16 mouse cellular contexts compared by ENCODE assay signal in genomic region chr8:77963102-77963698, GRCm38 (mm10).
DNase-seq lines count a peak whose midpoint lies in the region; ATAC-seq and TF ChIP-seq lines count a peak whose summit lies in the region.
"Had no signal": no experiment of that assay in that cellular context is flagged by ENCODE, and none has a peak within 500 bp of the region (broad histone marks: within the 10 kb centered on the region; RNA-seq: fewer than 3 reads in every experiment).

No protein-coding gene starts in this region.

- no peaks in the 10 kb centered on the region for H3K9me3 ChIP-seq in hindbrain, embryonic 11.5 days (ENCODE audit: control insufficient read depth, low read length)
- no peaks in the 10 kb centered on the region for H3K9me3 ChIP-seq in hindbrain, embryonic 13.5 days
- no peaks in the 10 kb centered on the region for H3K9me3 ChIP-seq in heart, embryonic 16.5 days (replicated peaks; ENCODE audit: control insufficient read depth, low read length)
- H3K9me3 ChIP-seq in lung, postnatal 0 days (ENCODE audit: low read length), result no peaks in the 10 kb centered on the region
- H3K9me3 ChIP-seq: intestine, embryonic 15.5 days had no signal

- no peaks in the 10 kb centered on the region for H3K36me3 ChIP-seq in hindbrain, embryonic 11.5 days (ENCODE audit: control insufficient read depth, insufficient read depth, low read length)
- no peaks in the 10 kb centered on the region for H3K36me3 ChIP-seq in hindbrain, embryonic 13.5 days
- H3K36me3 ChIP-seq in heart, embryonic 16.5 days (ENCODE audit: control insufficient read depth, insufficient read depth), result no peaks in the 10 kb centered on the region
- no peaks in the 10 kb centered on the region for H3K36me3 ChIP-seq in lung, postnatal 0 days (ENCODE audit: insufficient read depth, low read length)
- H3K36me3 ChIP-seq: intestine, embryonic 15.5 days had no signal

- TF ChIP-seq EP300 in lung, postnatal 0 days (IDR thresholded peaks at IDR 0.05), result no peak

- no peak overlapping the region for H3K27ac ChIP-seq in hindbrain, embryonic 11.5 days (ENCODE audit: low read depth, low read length)
- H3K27ac ChIP-seq in hindbrain, embryonic 13.5 days, result no peak overlapping the region
- H3K27ac ChIP-seq in heart, embryonic 16.5 days (ENCODE audit: low read length), result peak overlapping the region; percentile 62
- no peak overlapping the region for H3K27ac ChIP-seq in lung, postnatal 0 days (ENCODE audit: low read length)
- H3K27ac ChIP-seq: intestine, embryonic 15.5 days; left cerebral cortex, adult 2 months had no signal

- no peak overlapping the region for H3K4me3 ChIP-seq in hindbrain, embryonic 11.5 days (ENCODE audit: low read depth, low read length)
- H3K4me3 ChIP-seq in hindbrain, embryonic 13.5 days, result no peak overlapping the region
- no peak overlapping the region for H3K4me3 ChIP-seq in heart, embryonic 16.5 days (ENCODE audit: low read length)
- H3K4me3 ChIP-seq in lung, postnatal 0 days (ENCODE audit: low read depth, low read length), result no peak overlapping the region
- H3K4me3 ChIP-seq: erythroblast, embryonic 14.5 days; intestine, embryonic 15.5 days; left cerebral cortex, adult 2 months had no signal

- no peaks in the 10 kb centered on the region for H3K4me1 ChIP-seq in hindbrain, embryonic 11.5 days (replicated peaks; ENCODE audit: control insufficient read depth, insufficient read depth, low read length)
- H3K4me1 ChIP-seq in hindbrain, embryonic 13.5 days (replicated peaks), result no peaks in the 10 kb centered on the region
- no peaks in the 10 kb centered on the region; the same call in 1 of the 2 replicates for H3K4me1 ChIP-seq in heart, embryonic 16.5 days (ENCODE audit: control insufficient read depth, insufficient read depth, low read length)
- H3K4me1 ChIP-seq in lung, postnatal 0 days (ENCODE audit: insufficient read depth, low read depth, low read length), result no peaks in the 10 kb centered on the region
- H3K4me1 ChIP-seq: intestine, embryonic 15.5 days had no signal

- H3K27me3 ChIP-seq in hindbrain, embryonic 11.5 days (ENCODE audit: control insufficient read depth, insufficient read depth, low read length), result no peaks in the 10 kb centered on the region
- H3K27me3 ChIP-seq in hindbrain, embryonic 13.5 days, result no peaks in the 10 kb centered on the region
- no peaks in the 10 kb centered on the region for H3K27me3 ChIP-seq in heart, embryonic 16.5 days (ENCODE audit: control insufficient read depth, insufficient read depth, low read length)
- H3K27me3 ChIP-seq in lung, postnatal 0 days (replicated peaks; ENCODE audit: insufficient read depth, low read length), result no peaks in the 10 kb centered on the region
- H3K27me3 ChIP-seq: intestine, embryonic 15.5 days had no signal

- H3K9ac ChIP-seq in hindbrain, embryonic 11.5 days (ENCODE audit: low read depth, low read length), result no peak overlapping the region
- no peak overlapping the region for H3K9ac ChIP-seq in hindbrain, embryonic 13.5 days
- no peak overlapping the region; the same call in 1 of the 2 replicates for H3K9ac ChIP-seq in heart, embryonic 16.5 days (ENCODE audit: low read length)
- H3K9ac ChIP-seq in lung, postnatal 0 days (replicated peaks; ENCODE audit: low read depth), result no peak overlapping the region
- H3K9ac ChIP-seq: intestine, embryonic 15.5 days had no signal

- peak; percentile 6 for DNase-seq in hindbrain, embryonic 11.5 days (ENCODE audit: low spot score)
- DNase-seq in fibroblast of lung, adult 2 months (ENCODE audit: low read depth), result peak; percentile 47
- DNase-seq in lung, postnatal 0 days (ENCODE audit: low spot score), result peak; percentile 60
- no peak for DNase-seq in frontal cortex, postnatal 36 days (ENCODE audit: low spot score in 2 of 2)
- DNase-seq in adipocyte (ENCODE audit: low spot score), result no peak
- no peak for DNase-seq in spleen, adult 18-20 months
- DNase-seq: adrenal gland, adult 8-10 months; kidney, postnatal 4 days; liver; right cerebral cortex, adult 18-20 months; thymus, postnatal 4 days had no signal

- no peak for ATAC-seq in hindbrain, embryonic 11.5 days (ENCODE audit: low FRiP score)
- ATAC-seq in hindbrain, embryonic 13.5 days (ENCODE audit: low FRiP score), result no peak
- peak; percentile 65 for ATAC-seq in heart, embryonic 16.5 days (replicated peaks; ENCODE audit: extremely low read depth, insufficient read depth, low FRiP score)
- ATAC-seq in lung, postnatal 0 days, result peak; percentile 44
- ATAC-seq: intestine, embryonic 15.5 days had no signal

- 64% methylated on average over 3 of the region's 3 CpGs for WGBS in hindbrain, embryonic 11.5 days
- 49% methylated on average over 3 of the region's 3 CpGs for WGBS in hindbrain, embryonic 13.5 days
- WGBS in heart, embryonic 16.5 days, result 48% methylated on average over 3 of the region's 3 CpGs
- WGBS in lung, postnatal 0 days, result 60% methylated on average over 3 of the region's 3 CpGs

- TF ChIP-seq CTCF in lung, postnatal 0 days (IDR thresholded peaks at IDR 0.05), result no peak

- no peak overlapping the region for H3K4me2 ChIP-seq in hindbrain, embryonic 11.5 days (replicated peaks; ENCODE audit: low read depth, low read length)
- H3K4me2 ChIP-seq in hindbrain, embryonic 13.5 days, result no peak overlapping the region
- no peak overlapping the region for H3K4me2 ChIP-seq in heart, embryonic 16.5 days (ENCODE audit: low read depth, low read length)
- H3K4me2 ChIP-seq in lung, postnatal 0 days (replicated peaks; ENCODE audit: low read depth, low read length), result no peak overlapping the region
- H3K4me2 ChIP-seq: intestine, embryonic 15.5 days had no signal

Comparison
In these comparisons a context has a peak if more than half of its experiments do, and no peak if none do; other contexts are left out.
1. ATAC-seq: peak in heart, embryonic 16.5 days (single experiment) and lung, postnatal 0 days (single experiment); none in hindbrain, embryonic 11.5 days (single experiment) and hindbrain, embryonic 13.5 days (single experiment).
2. DNase-seq: peak in hindbrain, embryonic 11.5 days (single experiment), fibroblast of lung, adult 2 months (single experiment) and lung, postnatal 0 days (single experiment); none in frontal cortex, postnatal 36 days (0 of 2), adipocyte (single experiment) and spleen, adult 18-20 months (0 of 2).